Mouse (Mus musculus): ENCODE measurements around the gene Pi16.
A peak's percentile ranks its signal among the peaks of the same experiment; 100 is the strongest.

Gene Pi16

DNA sequence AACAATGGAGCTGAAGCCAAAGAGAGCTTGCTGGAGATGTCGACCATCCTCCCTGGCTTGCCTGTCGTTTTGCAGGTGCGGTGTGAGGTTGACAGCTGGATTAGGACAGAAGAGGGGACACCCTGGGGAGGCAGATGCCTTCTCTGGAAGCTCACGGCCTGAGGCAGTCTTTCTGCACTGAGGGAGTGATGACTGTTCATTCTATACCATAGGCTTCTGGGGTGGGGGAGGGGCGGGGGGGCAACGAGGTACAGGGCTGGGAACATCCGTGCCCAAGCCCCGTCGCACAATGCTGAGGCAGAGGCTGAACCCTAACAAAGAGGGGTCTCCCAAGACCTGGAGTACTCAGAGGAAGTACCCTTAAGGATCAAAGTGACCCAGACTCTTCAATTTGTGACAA lies 39.4 kb downstream of the Pi16 start:
- no peak for DNase-seq (ENCODE audit: low spot score in 2 of 2)

DNA sequence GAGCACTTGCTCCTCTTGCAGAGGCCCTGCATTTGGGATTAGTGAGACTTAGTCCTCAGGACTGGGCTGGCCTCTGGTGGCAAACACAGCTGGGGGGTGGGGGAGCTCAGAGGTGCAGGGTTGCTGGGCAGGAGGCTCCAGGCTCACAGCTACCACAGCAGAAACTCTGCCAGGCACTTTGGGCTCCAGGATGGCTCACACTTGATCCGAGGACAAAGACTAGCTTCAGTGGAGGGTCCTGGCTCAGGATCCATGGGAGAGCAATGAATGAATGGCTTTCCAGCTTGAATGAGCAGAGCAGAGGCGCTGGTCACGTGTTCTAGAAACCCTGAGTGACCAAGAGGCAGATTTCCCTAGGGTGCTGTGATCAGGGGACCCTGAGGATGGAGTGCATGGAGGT lies 41.4 kb downstream of the Pi16 start:
- DNase-seq (ENCODE audit: low spot score in 2 of 2): no peak

DNA sequence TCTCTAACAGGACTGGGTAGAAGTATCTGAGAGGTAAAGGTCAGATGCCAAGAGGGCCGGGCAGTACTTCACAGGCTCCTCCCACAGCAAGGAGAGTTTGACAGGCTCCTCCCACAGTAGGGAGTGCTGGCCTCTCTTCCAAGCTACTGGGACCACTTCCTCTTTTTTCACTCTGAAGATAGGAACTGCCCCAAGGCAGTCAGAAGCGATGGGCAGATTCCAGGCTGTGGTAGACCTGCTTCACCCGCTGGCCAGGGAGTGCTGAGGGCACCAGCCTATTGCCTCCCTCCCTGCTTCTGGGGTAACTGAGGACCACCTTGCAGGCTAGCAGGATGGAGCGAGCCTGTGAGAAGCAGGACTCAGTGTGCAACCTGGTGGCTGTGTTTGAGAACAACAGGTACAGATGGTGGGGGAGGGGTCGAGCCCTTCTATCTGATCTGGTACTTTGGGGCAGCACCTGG lies 43.3 kb downstream of the Pi16 start, which contains the start of gene Fgd2:
Fgd2 (plus strand) TSS at position 154 of the 461 bp plus-strand sequence.
- no peak for DNase-seq (ENCODE audit: low spot score in 2 of 2)

DNA sequence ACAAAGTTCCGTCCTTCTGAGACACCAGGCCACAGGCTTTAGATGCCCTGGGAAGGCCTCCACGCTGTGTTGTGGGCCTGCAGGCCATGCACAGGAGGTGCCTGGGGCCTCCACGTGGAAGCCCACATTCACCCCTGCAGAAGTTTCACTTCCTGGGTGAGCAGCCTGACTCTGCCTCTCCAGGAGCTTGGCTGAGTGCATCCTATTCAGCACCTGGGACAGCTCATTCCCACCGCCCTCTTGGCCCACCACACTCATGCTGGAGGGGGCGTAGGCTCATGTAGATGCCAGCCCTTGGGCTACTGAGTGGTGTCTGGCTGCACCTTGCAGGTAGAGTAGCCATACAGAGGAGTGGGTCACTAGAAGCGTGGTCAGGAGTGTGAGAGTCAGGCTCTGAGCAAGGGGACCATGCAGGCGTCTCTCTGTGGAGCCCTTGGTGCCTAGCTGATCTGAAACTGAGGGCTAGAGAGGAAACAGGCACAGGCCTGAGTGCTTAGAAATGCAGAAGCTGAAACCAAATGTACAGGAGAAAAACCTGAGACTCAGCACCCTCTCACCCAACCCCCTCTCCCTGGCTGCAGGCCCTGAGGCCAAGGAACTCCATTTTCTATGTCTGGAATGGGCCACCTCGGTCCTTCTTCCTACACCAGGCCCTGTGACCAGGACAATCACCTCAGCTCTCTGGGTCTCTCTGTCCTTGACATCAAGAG lies 44.7 kb downstream of the Pi16 start:
- DNase-seq (ENCODE audit: low spot score in 2 of 2): no peak

DNA sequence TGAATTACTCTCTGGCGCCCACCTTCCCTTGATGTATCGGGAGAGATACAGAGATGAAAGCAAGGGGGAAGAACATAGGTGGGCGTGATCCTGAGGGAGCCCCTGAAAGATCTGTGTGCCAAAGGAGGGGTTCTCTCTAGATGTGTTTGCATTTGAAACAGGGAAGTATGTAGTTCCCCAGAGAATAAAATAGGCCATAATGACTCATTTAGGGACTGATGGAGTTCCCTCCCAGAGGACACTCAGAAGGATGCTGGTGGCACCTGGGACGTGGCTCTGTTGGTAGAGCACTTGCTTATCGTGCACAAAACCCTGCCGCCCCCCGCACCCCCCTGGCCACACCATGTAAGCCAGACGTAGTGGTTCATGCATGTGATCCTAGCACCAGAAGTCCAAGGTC lies 45.6 kb downstream of the Pi16 start:
- no peak for DNase-seq (ENCODE audit: low spot score in 2 of 2)

DNA sequence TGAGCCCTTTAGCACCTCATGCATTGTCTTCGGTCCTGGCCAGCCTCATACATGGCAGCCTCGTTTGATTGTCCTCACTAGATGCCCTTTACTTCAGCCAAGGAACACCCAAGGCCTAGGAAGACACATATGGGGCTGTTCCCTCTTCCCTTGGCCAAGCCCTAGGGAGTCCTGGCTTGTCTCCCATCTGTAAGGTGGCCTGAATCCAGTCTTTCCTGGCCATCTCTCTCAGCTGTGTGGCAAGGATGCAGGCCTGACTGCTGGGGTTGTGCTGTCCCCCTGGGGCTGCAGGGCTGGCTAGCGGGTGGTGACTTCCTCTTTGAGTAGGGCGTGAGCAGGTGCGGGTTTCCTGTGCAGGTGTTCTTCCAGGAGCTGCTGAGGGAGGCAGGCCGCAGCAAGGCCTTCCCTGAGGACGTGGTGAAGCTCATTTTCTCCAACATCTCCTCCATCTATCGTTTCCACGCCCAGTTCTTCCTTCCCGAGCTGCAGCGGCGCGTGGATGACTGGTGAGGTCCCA lies 47.7 kb downstream of the Pi16 start:
- no peak for DNase-seq (ENCODE audit: low spot score in 2 of 2)

DNA sequence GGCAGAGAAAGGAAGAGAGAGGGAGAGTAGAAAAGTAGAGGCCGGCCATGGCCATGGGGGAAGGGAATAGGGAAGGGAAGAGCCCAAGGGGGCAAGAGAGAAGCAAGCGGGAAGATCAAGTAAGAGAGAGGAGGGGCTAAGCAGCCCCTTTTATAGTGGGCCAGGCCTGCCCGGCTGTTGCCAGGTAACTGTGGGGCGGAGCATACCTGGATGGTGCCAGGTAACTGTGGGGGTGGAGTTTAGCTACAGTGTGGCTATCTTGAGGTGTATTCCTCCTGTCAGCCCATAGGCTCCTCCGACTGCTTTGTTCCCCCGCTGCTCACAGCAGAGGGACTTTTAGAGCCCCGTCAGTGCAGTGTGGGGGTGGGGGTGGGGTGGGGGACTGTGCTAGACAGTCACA lies 51.2 kb downstream of the Pi16 start:
- no peak for DNase-seq (ENCODE audit: low spot score in 2 of 2)

DNA sequence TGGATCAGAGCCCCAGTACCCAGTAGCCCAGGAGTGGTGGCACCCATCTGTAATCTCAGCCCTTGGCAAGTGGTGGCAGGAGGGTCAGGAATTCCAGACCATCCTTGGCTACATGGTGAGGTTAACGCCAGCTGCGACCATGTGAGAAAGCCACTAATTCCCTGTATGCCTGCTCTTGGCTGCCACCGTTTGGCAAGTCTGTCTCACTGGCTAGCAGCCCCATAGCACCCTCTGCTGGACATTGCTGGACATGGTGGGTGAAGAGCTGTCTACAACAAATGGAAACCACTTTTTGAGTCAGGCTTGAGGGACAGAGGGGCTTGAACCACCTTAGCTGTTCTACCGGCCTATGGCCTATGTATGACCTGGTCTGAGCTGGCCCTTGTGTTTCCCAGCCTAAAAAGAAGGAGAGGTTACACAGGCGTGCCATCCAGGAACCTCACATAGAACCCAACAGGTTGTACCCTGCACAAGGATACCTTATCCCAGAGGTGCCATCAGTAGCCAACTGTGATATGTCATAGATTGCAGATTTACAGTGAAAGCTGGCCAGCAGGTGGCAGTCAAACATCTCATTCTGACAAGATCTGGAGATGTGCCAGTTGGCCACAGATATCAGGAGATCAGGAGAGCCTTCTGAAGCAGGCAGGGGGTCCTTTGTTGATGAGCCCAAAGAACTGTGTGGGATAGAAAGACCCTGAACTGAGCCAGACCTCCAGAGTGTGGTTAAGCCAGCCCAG lies 53.7 kb downstream of the Pi16 start:
- DNase-seq (ENCODE audit: low spot score in 2 of 2): peak; percentile 95 to 96

DNA sequence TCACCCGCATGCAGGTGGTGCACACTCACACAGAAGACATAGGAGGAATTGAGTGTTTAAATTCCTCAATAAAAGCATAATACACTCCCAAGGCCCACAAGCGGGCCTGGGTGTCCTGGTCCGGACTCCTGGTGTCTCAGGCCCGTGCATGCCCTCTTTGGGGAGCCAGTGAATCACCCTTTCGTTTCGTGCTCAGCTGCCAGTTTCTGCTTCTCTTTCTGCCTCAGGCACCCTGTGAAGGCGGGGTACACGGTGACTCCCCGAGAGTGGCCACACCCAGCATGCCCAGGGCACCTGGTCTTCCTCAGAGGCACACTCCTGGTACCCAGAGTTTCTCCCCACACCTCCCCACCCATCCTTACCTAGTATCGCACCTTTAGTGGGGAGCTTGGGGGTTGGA lies 58.4 kb downstream of the Pi16 start:
- no peak for DNase-seq (ENCODE audit: low spot score in 2 of 2)

DNA sequence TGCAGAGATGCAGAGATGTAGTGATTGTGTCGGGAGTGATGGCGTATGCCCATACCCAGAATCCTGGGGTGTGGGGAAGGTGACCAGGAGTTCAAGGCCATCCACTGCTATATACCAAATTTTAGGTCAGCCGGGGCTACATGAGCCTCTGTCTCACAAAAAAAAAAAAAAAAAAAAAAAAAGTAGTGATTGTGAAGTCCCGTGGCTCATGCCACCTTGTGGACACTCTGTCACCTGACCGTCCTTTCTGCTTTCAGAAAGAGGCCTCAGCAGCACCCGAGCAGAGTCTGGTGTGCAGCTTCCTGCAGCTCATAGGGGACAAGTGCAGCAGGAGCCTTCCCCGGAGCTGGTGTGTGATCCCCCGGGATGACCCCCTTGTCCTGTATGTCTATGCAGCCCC lies 60.6 kb downstream of the Pi16 start:
- DNase-seq (ENCODE audit: low spot score in 2 of 2): no peak

Measured in right cerebral cortex, adult 2 months (tissue).